28 mouse cellular contexts compared by ENCODE assay signal in the genomic region with DNA sequence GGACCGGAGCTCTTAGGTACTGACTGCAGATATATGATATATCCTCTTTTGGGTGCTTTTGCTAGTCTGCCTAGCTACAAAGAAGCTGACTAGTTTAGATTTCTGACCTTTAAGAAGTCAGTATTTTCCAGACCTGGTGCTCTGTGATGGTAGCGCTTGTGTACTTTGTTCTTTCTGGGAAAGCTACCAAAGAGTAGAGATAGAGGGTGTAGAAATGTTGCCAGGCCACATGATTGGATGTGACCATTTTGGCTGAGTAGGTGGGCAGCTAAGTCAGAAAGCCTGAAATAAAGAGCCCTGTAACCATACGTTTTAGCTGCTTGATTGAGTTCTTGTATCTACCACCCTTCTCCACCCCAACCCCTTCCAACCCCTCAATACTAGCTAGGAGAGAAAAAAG.
"Had no signal": no experiment of that assay in that cellular context is flagged by ENCODE, and none has a peak within 500 bp of the region (broad histone marks: within the 10 kb centered on the region; RNA-seq: fewer than 3 reads in every experiment).

No protein-coding gene starts in this region.

- DNase-seq: cerebellum, adult 18-20 months; cerebellum, adult 2 months; cerebellum, adult 8-10 months; cerebellum, adult 9-10 months; cerebellum, adult 9-11 months; cerebellum, postnatal 10 days; cerebellum, postnatal 14 days; cerebellum, postnatal 25 days; cerebellum, postnatal 36 days; embryo, embryonic 11 days; forebrain, postnatal 0 days; gastrocnemius, adult 2 months; gastrocnemius, postnatal 10 days; gastrocnemius, postnatal 14 days; gastrocnemius, postnatal 25 days; gastrocnemius, postnatal 36 days; heart, adult 18-20 months had no signal

- H3K4me1 ChIP-seq: embryonic facial prominence, embryonic 12.5 days; embryonic facial prominence, embryonic 13.5 days; embryonic facial prominence, embryonic 15.5 days; forebrain, embryonic 10.5 days; forebrain, embryonic 12.5 days; forebrain, embryonic 13.5 days had no signal

- H3K27me3 ChIP-seq: embryonic facial prominence, embryonic 12.5 days; embryonic facial prominence, embryonic 13.5 days; embryonic facial prominence, embryonic 15.5 days had no signal

- H3K36me3 ChIP-seq: embryonic facial prominence, embryonic 10.5 days; embryonic facial prominence, embryonic 12.5 days; embryonic facial prominence, embryonic 13.5 days; embryonic facial prominence, embryonic 15.5 days; forebrain, embryonic 10.5 days; forebrain, embryonic 12.5 days; forebrain, embryonic 15.5 days had no signal

- H3K27ac ChIP-seq: embryonic facial prominence, embryonic 10.5 days; embryonic facial prominence, embryonic 12.5 days; embryonic facial prominence, embryonic 13.5 days; embryonic facial prominence, embryonic 15.5 days; forebrain, embryonic 10.5 days; forebrain, embryonic 12.5 days; forebrain, embryonic 13.5 days; forebrain, embryonic 15.5 days; gastrocnemius, adult 2 months had no signal

- H3K4me2 ChIP-seq: embryonic facial prominence, embryonic 12.5 days; embryonic facial prominence, embryonic 13.5 days; embryonic facial prominence, embryonic 15.5 days; forebrain, embryonic 12.5 days; forebrain, embryonic 13.5 days; forebrain, embryonic 15.5 days had no signal

- H3K9me3 ChIP-seq: embryonic facial prominence, embryonic 10.5 days; embryonic facial prominence, embryonic 13.5 days; embryonic facial prominence, embryonic 15.5 days; forebrain, embryonic 10.5 days; forebrain, embryonic 12.5 days; forebrain, embryonic 15.5 days had no signal

- H3K9ac ChIP-seq: embryonic facial prominence, embryonic 12.5 days; embryonic facial prominence, embryonic 13.5 days; embryonic facial prominence, embryonic 15.5 days; forebrain, embryonic 12.5 days; forebrain, embryonic 13.5 days; forebrain, embryonic 15.5 days; forebrain, postnatal 0 days had no signal

- H3K4me3 ChIP-seq: embryonic facial prominence, embryonic 10.5 days; embryonic facial prominence, embryonic 12.5 days; embryonic facial prominence, embryonic 13.5 days; embryonic facial prominence, embryonic 15.5 days; erythroblast, embryonic 14.5 days; forebrain, embryonic 10.5 days; forebrain, embryonic 12.5 days; forebrain, embryonic 13.5 days; forebrain, embryonic 15.5 days; gastrocnemius, adult 2 months had no signal

- ATAC-seq: forebrain, embryonic 13.5 days; forebrain, embryonic 14.5 days; forebrain, embryonic 15.5 days; forebrain, embryonic 16.5 days; forebrain, postnatal 0 days had no signal
